Mouse (Mus musculus): ENCODE data around the gene Hist1h2ag.

DNA sequence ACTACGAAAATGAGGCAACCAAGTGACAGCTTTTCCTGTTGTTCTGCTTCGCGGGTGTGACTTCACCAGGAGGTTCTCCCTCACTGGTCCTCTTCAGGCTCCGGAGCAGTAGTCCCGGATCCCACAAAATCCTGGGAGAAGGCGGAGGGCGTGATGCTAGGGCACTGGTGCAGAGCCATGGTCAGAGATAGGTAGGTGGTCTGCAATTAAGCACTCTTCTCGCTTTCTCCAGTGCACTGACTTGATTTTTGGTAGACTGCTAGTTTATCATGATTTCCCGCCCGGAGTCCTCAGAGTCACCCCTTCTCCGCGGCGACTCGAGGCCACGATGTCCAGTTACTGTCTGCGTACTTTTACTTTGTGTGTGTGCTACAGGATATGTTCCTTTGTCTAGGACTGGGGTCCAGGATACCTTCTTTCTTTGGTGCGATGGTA lies 28.3 kb downstream of the Hist1h2ag start:
- TF ChIP-seq CTCF (IDR thresholded peaks at IDR 0.05; ENCODE audit: low read depth, low read length) (no peak), POLR2A (IDR thresholded peaks at IDR 0.05; ENCODE audit: borderline replicate concordance, low read depth, low read length) (no peak)

All from bone marrow macrophage, adult 2 months (primary cell).